Mouse (Mus musculus): ENCODE data around the gene Papss2. TPM values are rescaled to one million over a fixed set of nuclear protein-coding genes. Genes with fewer than 3 reads are reported as not detected.

Papss2 gene
- total RNA-seq, 4 experiments from 2014 or later: 13.5 to 18.9 (median 15.5) TPM

DNA sequence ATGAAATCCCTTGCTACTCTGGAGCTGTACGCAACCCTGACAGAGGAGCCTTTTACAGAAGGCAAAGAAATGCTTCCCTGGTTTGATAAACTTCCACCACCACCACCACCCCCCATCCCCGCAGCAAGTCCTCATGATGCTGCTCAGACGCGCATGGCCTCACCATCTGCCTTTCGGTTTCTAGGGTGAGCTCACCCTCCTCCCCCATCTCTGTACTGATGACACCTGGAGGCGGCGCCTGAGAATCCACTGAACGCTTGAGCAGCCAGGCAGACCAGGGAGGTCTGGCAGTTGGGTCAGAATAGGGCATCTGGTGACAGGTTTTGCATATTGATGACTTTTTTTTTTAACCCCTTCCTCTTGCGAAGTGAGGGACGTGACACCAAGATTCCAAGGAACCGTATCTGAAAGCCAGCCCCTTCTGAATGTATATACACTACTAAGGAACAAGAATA is 117.0 kb downstream of the Papss2 start:
- peak; percentile 76 for DNase-seq

GRCm38 (mm10) chr19:32713471-32713870 is 117.9 kb downstream of the Papss2 start:
- no peak for DNase-seq

DNA sequence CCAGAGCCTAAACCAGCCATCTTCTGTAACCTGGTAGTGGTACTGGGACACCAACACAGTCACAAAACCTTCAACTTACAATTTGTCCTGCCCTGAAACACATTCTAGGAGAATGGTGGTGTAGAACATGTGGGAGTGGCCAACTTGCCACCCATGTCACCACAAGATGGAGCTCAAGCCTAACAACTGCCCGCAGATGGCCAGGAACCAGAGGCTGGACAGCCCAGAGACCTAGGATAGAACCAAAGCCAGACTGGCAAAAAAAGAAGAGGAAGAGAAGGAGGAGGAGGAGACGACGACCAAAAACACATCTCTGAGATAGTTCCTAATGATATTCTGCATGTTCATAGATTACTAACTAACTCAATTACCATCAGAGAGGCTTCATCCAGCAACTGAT is 119.6 kb downstream of the Papss2 start:
- DNase-seq: peak; percentile 53

DNA sequence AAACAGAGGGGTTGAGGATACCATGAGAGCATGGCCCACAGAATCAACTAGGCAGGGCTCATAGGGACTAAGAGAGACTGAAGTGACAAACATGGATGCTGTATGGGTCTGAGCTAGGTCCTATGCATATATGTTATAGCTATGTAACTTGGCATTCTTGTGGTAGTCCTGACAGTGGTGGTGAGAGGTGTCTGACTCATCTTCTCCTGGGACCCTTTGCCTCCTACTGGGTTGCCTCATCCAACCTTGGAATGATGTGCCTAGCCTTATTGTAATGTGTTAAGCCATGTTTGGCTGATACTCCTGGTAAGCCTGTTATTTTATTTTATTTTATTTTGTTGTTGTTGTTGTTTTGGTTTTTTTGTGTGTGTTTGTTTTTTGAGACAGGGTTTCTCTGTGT is 120.1 kb downstream of the Papss2 start:
- DNase-seq: no peak

Other genes with a start within 250 kb of the Papss2 start
- gene Sgms1, start 206.1 kb upstream of the Papss2 start, total RNA-seq (2022): 100 to 1,000 TPM in 2 of 4 experiments, 10 to 100 TPM in 2; 96.1 to 103 (median 101) TPM
- gene Rpl9-ps6, start 129.2 kb upstream of the Papss2 start, total RNA-seq (2022): 10 to 100 TPM; 44.4 to 58.7 (median 53.0) TPM
- gene Minpp1, start 110.0 kb upstream of the Papss2 start, total RNA-seq (2022): 10 to 100 TPM; 36.3 to 47.2 (median 39.0) TPM
- gene Atad1, start 144.0 kb downstream of the Papss2 start, total RNA-seq (2022): 10 to 100 TPM; 75.4 to 88.7 (median 82.5) TPM
- gene Pten, start 161.7 kb downstream of the Papss2 start, total RNA-seq (2022): 10 to 100 TPM; 65.2 to 83.9 (median 75.7) TPM

Measured in adrenal gland, adult 8-10 months (tissue).